12 mouse cellular contexts compared by ENCODE assay signal in the genomic region with DNA sequence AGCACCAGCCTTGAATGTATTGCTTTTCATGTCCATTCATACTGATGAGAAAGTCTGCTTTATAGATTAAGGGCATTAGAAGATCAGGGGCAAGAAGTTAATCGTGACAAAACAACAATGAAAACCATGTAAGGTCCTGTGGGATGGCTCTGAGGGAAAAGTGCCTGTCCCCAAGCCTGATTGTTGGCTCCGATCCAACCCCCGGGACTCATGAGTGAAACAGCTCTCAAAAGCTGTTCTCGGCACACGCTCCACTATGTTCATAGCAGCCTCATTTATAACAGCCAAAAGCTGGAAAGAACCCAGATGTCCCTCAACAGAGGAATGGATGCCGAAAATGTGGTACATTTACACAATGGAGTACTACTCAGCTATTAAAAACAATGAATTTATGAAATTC. TPM values are rescaled to one million over a fixed set of nuclear protein-coding genes. Genes with fewer than 3 reads are reported as not detected.
A peak's percentile ranks its signal among the peaks of the same experiment; 100 is the strongest.
DNase-seq lines count a peak whose midpoint lies in the region.
"Had no signal": no experiment of that assay in that cellular context is flagged by ENCODE, and none has a peak within 500 bp of the region (broad histone marks: within the 10 kb centered on the region; RNA-seq: fewer than 3 reads in every experiment).

No protein-coding gene starts in this region.

- intact Hi-C loops in gastrocnemius, postnatal 36 days (cut with DNase I), result loop anchor here (5.0 kb wide), 1 partner anchor 108 kb away; no protein-coding TSS in a partner anchor

- peak; percentile 56 for DNase-seq in adrenal gland, postnatal 10 days
- no peak for DNase-seq in adrenal gland, adult 8-10 months
- peak; percentile 30 for DNase-seq in gastrocnemius, postnatal 10 days
- DNase-seq in gastrocnemius, postnatal 36 days, result no peak
- DNase-seq in layer of hippocampus, adult 11-12 months (ENCODE audit: low spot score), result peak; percentile 22
- no peak for DNase-seq in layer of hippocampus, postnatal 14 days (ENCODE audit: low spot score in 2 of 2)
- peak; percentile 16 for DNase-seq in right cerebral cortex, postnatal 4 days
- no peak for DNase-seq in right cerebral cortex, adult 18-20 months
- DNase-seq: adrenal gland, adult 2 months; heart, adult 18-20 months; layer of hippocampus, adult 9-11 months; thymus, postnatal 14 days had no signal

RNA-seq across cellular contexts. Expression of a gene that starts 4.3 kb away (rescaled TPM):
- total RNA-seq in adrenal gland, postnatal 10 days (2021), result 10 to 100 TPM; 73.8 to 80.7 TPM
- 100 to 1,000 TPM in 2 of 4 experiments, 10 to 100 TPM in 2; 88.7 to 123 (median 108) TPM for total RNA-seq in adrenal gland, adult 8-10 months (2022)
- 10 to 100 TPM; 60.3 to 61.9 TPM for total RNA-seq in gastrocnemius, postnatal 10 days (2021)
- total RNA-seq in gastrocnemius, postnatal 36 days (2021), result 10 to 100 TPM; 34.7 to 40.1 TPM
- 10 to 100 TPM; 39.4 to 42.8 TPM for total RNA-seq in layer of hippocampus, postnatal 14 days (2021)

Comparison
In these comparisons a context has a peak if more than half of its experiments do, and no peak if none do; other contexts are left out.
1. DNase-seq: peak in adrenal gland, postnatal 10 days (single experiment), gastrocnemius, postnatal 10 days (single experiment), layer of hippocampus, adult 11-12 months (single experiment) and right cerebral cortex, postnatal 4 days (single experiment); none in adrenal gland, adult 8-10 months (single experiment), gastrocnemius, postnatal 36 days (0 of 2), layer of hippocampus, postnatal 14 days (0 of 2) and right cerebral cortex, adult 18-20 months (single experiment).